Mouse (Mus musculus) CD8-positive naive resting alpha-beta T cell, adult 2 months (primary cell): ENCODE data around the gene Ccr7.
A peak's percentile ranks its signal among the peaks of the same experiment; 100 is the strongest.

Experiments used
- DNase-seq, 2 experiments: peaks; one replicate each; pipeline ENCODE4 v3.0.0; 2022; ENCODE audit warnings: low read depth in 2 of 2, low spot score in 2 of 2

Gene Ccr7

GRCm38 (mm10) chr11:99138976-99139375, 15.9 kb downstream of the Ccr7 start:
- DNase-seq, result no peak

GRCm38 (mm10) chr11:99137385-99137784, 17.5 kb downstream of the Ccr7 start:
- DNase-seq, result no peak

GRCm38 (mm10) chr11:99136961-99137360, 17.9 kb downstream of the Ccr7 start:
- DNase-seq, result no peak

- DNase-seq, result peak; percentile 78 to 79
Observed at GRCm38 (mm10) chr11:99136361-99136760, 18.5 kb downstream of the Ccr7 start.

GRCm38 (mm10) chr11:99135047-99135440, 19.8 kb downstream of the Ccr7 start:
- no peak for DNase-seq

GRCm38 (mm10) chr11:99134266-99135046, 20.4 kb downstream of the Ccr7 start:
- no peak for DNase-seq

GRCm38 (mm10) chr11:99133285-99133897, 21.5 kb downstream of the Ccr7 start:
- no peak for DNase-seq

- peak in 1 of 2 experiments; percentile 54 for DNase-seq
Observed at GRCm38 (mm10) chr11:99132091-99132730, 22.7 kb downstream of the Ccr7 start.

- DNase-seq, result no peak
Observed at GRCm38 (mm10) chr11:99131463-99131840, 23.4 kb downstream of the Ccr7 start.

- DNase-seq, result peak in 1 of 2 experiments; percentile 35
Observed at GRCm38 (mm10) chr11:99130736-99131462, 24.0 kb downstream of the Ccr7 start.

- no peak for DNase-seq
Observed at GRCm38 (mm10) chr11:99129287-99129686, 25.6 kb downstream of the Ccr7 start.

GRCm38 (mm10) chr11:99127785-99128682, 26.8 kb downstream of the Ccr7 start:
- no peak for DNase-seq

- DNase-seq, result no peak
Observed at GRCm38 (mm10) chr11:99126482-99127253, 28.2 kb downstream of the Ccr7 start.

GRCm38 (mm10) chr11:99124635-99125029, 30.2 kb downstream of the Ccr7 start:
- no peak for DNase-seq

GRCm38 (mm10) chr11:99123977-99124634, 30.8 kb downstream of the Ccr7 start:
- DNase-seq, result peak; percentile 62 to 72

- DNase-seq, result no peak
Observed at GRCm38 (mm10) chr11:99122703-99123102, 32.2 kb downstream of the Ccr7 start.

- no peak for DNase-seq
Observed at GRCm38 (mm10) chr11:99121218-99121631, 33.7 kb downstream of the Ccr7 start.

GRCm38 (mm10) chr11:99120524-99121217, 34.2 kb downstream of the Ccr7 start:
- DNase-seq, result no peak

GRCm38 (mm10) chr11:99118963-99119362, 35.9 kb downstream of the Ccr7 start:
- no peak for DNase-seq
